Mouse (Mus musculus) erythroblast, embryonic 14.5 days (primary cell): ENCODE measurements at regions not wholly inside any gene's neighbourhood (a gene's known extent, or its start where the extent isn't known, plus 50 kb on each side); places are given as distances from the start of the nearest gene placed in this dataset.

Experiments used
- H3K27me3 ChIP-seq: 2 replicates; pipeline ENCODE4 v1.6.1; 2012; ENCODE audit warnings: inconsistent platforms; ENCODE audit not compliant: control insufficient read depth
- H3K36me3 ChIP-seq: 2 replicates; pipeline ENCODE4 v1.6.1; 2012; ENCODE audit warnings: mild to moderate bottlenecking, inconsistent platforms; ENCODE audit not compliant: control insufficient read depth
- H3K4me1 ChIP-seq: 2 replicates; pipeline ENCODE4 v1.6.1; 2012; ENCODE audit warnings: inconsistent platforms; ENCODE audit not compliant: control insufficient read depth
- H3K4me3 ChIP-seq: replicated peaks from 2 replicates; pipeline ENCODE3; 2012; ENCODE audit warnings: moderate library complexity, mild to moderate bottlenecking, inconsistent platforms
- H3K9me3 ChIP-seq: 2 replicates; pipeline ENCODE4 v1.6.1; 2012; ENCODE audit warnings: low read length, inconsistent platforms, mixed read lengths; ENCODE audit not compliant: control insufficient read depth
- GATA1 ChIP-seq: IDR thresholded peaks from 2 replicates; pipeline ENCODE4 v1.6.1; 2012; ENCODE audit warnings: low read length, inconsistent platforms, mixed read lengths
- TAL1 ChIP-seq: IDR thresholded peaks from 3 replicates; pipeline ENCODE4 v1.6.1; 2012; ENCODE audit warnings: low read length, inconsistent platforms, mixed read lengths

GRCm38 (mm10) chr10:12248853-12249252 is 620.3 kb downstream of the Utrn start:
- TF ChIP-seq GATA1 = no peak
- TF ChIP-seq TAL1 = no peak
- Histone ChIP-seq H3K36me3 (no peaks in the 10 kb centered on the region), H3K4me3 (no peak overlapping the region), H3K9me3 (no peaks in the 10 kb centered on the region), H3K4me1 (no peaks in the 10 kb centered on the region), H3K27me3 (no peaks in the 10 kb centered on the region)

- H3K4me3 ChIP-seq = no peak overlapping the region
- H3K9me3 ChIP-seq = no peaks in the 10 kb centered on the region
- H3K27me3 ChIP-seq = no peaks in the 10 kb centered on the region
- TF ChIP-seq GATA1 = no peak
- no peak for TF ChIP-seq TAL1
- H3K36me3 ChIP-seq = no peaks in the 10 kb centered on the region
- H3K4me1 ChIP-seq = no peaks in the 10 kb centered on the region
Observed at GRCm38 (mm10) chr10:12253274-12253673, 615.9 kb downstream of the Utrn start.

- no peaks in the 10 kb centered on the region for H3K4me1 ChIP-seq
- no peak overlapping the region for H3K4me3 ChIP-seq
- no peaks in the 10 kb centered on the region for H3K27me3 ChIP-seq
Observed at GRCm38 (mm10) chr10:12285679-12286078, 583.5 kb downstream of the Utrn start.

GRCm38 (mm10) chr10:12298887-12299286 is 570.3 kb downstream of the Utrn start:
- H3K36me3 ChIP-seq = no peaks in the 10 kb centered on the region
- no peaks in the 10 kb centered on the region for H3K4me1 ChIP-seq
- no peak overlapping the region for H3K4me3 ChIP-seq
- no peaks in the 10 kb centered on the region for H3K9me3 ChIP-seq
- no peaks in the 10 kb centered on the region for H3K27me3 ChIP-seq
- TF ChIP-seq GATA1 (no peak), TAL1 (no peak)

More at GRCm38 (mm10) chr10:12285679-12286078, 583.5 kb downstream of the Utrn start:
- H3K36me3 ChIP-seq = no peaks in the 10 kb centered on the region
- no peak for TF ChIP-seq GATA1
- no peak for TF ChIP-seq TAL1
- no peaks in the 10 kb centered on the region for H3K9me3 ChIP-seq

GRCm38 (mm10) chr10:12302396-12302795 is 566.8 kb downstream of the Utrn start:
- TF ChIP-seq GATA1 = no peak
- no peak for TF ChIP-seq TAL1
- no peaks in the 10 kb centered on the region for H3K27me3 ChIP-seq
- no peaks in the 10 kb centered on the region for H3K36me3 ChIP-seq
- no peaks in the 10 kb centered on the region for H3K9me3 ChIP-seq
- no peak overlapping the region for H3K4me3 ChIP-seq
- H3K4me1 ChIP-seq = no peaks in the 10 kb centered on the region

- no peaks in the 10 kb centered on the region for H3K27me3 ChIP-seq
- H3K9me3 ChIP-seq = no peaks in the 10 kb centered on the region
- no peak overlapping the region for H3K4me3 ChIP-seq
- H3K36me3 ChIP-seq = no peaks in the 10 kb centered on the region
- no peaks in the 10 kb centered on the region for H3K4me1 ChIP-seq
- no peak for TF ChIP-seq TAL1
- no peak for TF ChIP-seq GATA1
Observed at GRCm38 (mm10) chr10:12320311-12320710, 548.9 kb downstream of the Utrn start.
